Mouse (Mus musculus): Measurements from ENCODE around the gene Ubqln2.

Gene Ubqln2

GRCm38 (mm10) chrX:153497688-153498516, at the start of gene Ubqln2:
Gene Ubqln2, plus strand, starts transcription at chrX:153498227.
- peak; percentile 65 to 67 for DNase-seq

GRCm38 (mm10) chrX:153451946-153452345, 46.1 kb upstream of the Ubqln2 start:
- DNase-seq: no peak

- DNase-seq: no peak
Observed at GRCm38 (mm10) chrX:153476760-153477248, 21.2 kb upstream of the Ubqln2 start.

- no peak for DNase-seq
Observed at GRCm38 (mm10) chrX:153492326-153492725, 5.7 kb upstream of the Ubqln2 start.

DNA sequence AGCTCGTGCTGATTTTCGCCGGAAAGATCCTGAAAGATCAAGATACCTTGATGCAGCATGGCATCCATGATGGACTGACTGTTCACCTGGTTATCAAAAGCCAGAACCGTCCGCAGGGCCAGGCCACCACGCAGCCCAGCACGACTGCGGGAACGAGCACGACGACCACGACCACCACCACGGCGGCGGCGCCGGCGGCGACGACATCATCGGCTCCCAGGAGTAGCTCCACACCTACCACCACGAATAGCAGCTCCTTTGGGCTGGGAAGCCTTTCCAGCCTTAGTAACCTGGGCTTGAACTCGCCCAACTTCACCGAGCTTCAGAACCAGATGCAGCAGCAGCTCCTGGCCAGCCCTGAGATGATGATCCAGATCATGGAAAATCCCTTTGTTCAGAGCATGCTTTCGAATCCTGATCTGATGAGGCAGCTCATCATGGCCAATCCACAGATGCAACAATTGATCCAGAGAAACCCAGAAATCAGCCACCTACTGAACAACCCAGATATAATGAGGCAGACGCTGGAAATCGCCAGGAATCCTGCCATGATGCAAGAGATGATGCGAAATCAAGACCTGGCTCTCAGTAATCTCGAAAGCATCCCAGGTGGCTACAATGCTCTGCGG, 752 bp downstream of the Ubqln2 start:
- no peak for DNase-seq

DNA sequence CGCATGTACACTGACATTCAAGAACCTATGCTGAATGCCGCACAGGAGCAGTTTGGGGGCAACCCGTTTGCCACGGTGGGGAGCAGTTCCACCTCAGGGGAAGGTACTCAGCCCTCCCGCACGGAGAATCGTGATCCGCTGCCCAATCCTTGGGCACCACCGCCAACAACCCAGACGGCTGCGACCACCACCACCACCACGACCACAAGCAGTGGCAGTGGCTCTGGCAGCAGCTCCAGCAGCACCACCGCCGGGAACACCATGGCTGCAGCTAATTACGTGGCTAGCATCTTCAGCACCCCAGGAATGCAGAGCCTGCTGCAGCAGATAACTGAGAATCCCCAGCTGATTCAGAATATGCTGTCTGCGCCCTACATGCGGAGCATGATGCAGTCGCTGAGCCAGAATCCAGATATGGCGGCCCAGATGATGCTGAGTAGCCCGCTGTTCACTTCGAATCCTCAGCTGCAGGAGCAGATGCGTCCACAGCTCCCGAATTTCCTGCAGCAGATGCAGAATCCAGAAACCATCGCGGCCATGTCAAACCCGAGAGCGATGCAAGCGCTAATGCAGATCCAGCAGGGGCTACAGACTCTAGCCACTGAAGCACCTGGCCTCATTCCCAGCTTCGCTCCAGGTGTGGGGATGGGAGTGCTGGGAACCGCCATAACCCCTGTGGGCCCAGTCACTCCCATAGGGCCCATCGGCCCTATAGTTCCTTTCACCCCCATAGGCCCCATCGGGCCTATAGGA, 1.4 kb downstream of the Ubqln2 start:
- DNase-seq: peak in 1 of 2 experiments; percentile 3

GRCm38 (mm10) chrX:153500047-153500345, 2.0 kb downstream of the Ubqln2 start:
- DNase-seq: no peak

DNA sequence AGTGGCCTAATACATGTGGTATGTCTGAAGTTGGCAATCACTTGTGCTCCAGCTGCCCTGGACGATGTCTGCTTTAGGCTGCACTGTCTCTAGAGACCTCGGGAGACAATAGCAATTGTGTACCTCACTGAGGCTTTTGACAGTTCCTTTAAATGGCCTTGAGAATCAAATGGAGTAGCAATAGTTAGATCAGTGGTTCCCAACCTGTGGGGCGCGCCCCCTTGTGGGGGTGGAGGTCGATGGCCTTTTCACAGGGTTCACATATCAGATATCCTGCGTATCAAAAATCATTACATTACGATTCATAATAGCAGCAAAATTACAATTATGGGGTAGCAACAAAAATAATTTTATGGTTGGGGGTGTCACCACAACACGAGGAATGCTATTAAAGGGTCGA, 7.9 kb downstream of the Ubqln2 start:
- DNase-seq: peak in 1 of 2 experiments; percentile 49

GRCm38 (mm10) chrX:153515491-153515890, 17.5 kb downstream of the Ubqln2 start:
- DNase-seq: no peak

DNA sequence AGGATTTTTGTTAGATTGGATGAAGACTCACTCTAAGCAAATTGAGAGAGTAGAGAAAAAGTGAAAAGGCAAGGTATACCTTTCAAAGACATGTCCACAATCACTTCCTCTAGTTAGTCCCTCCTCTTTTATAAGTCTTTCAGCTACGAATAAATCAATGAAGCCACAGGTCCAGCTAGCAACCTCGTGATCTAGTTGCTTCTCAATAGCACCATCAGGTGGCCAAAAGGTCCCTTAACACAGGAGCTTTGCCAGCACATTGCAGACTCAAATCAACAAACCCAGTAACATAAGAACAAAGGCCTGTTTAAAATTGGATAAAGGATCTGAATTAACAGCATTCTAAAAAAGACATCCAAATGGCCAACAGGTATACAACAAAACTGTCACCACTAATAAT, 30.4 kb downstream of the Ubqln2 start:
- DNase-seq: no peak

All from spleen, adult 18-20 months (tissue).